ENCODE assay signal across 9 mouse cellular contexts in genomic region chr1:36030421-36030821, GRCm38 (mm10). TPM values are rescaled to one million over a fixed set of nuclear protein-coding genes. Genes with fewer than 3 reads are reported as not detected.
DNase-seq lines count a peak whose midpoint lies in the region; ATAC-seq and TF ChIP-seq lines count a peak whose summit lies in the region.
"Had no signal": no experiment of that assay in that cellular context is flagged by ENCODE, and none has a peak within 500 bp of the region (broad histone marks: within the 10 kb centered on the region; RNA-seq: fewer than 3 reads in every experiment).

No protein-coding gene starts in this region.

- peak overlapping the region; percentile 32 for H3K27ac ChIP-seq in embryonic fibroblast, embryonic 13.5 days (ENCODE audit: insufficient read depth, low read length)
- H3K27ac ChIP-seq in heart, embryonic 12.5 days (ENCODE audit: poor library complexity, severe bottlenecking), result no peak overlapping the region
- H3K27ac ChIP-seq: liver, embryonic 13.5 days had no signal

- TF ChIP-seq CTCF in embryonic fibroblast, embryonic 13.5 days (IDR thresholded peaks at IDR 0.05; ENCODE audit: borderline replicate concordance, insufficient read depth, low read length), result no peak

- WGBS in heart, embryonic 12.5 days, result 20% methylated on average over 10 of the region's 10 CpGs

- no peak for TF ChIP-seq POLR2A in embryonic fibroblast, embryonic 13.5 days (IDR thresholded peaks at IDR 0.05; ENCODE audit: low read depth, low read length)

- 0 out of 2 replicates have a peak, but pooled peaks have one; percentile 42 for ATAC-seq in heart, embryonic 12.5 days (ENCODE audit: insufficient number of reproducible peaks, low FRiP score)

- peaks cover 4% of the 10 kb centered on the region; the same call in 1 of the 2 replicates for H3K4me1 ChIP-seq in embryonic fibroblast, embryonic 13.5 days (ENCODE audit: control insufficient read depth, insufficient read depth, low read length)
- peaks cover 13% of the 10 kb centered on the region for H3K4me1 ChIP-seq in heart, embryonic 12.5 days (replicated peaks)
- H3K4me1 ChIP-seq: liver, embryonic 13.5 days had no signal

- H3K27me3 ChIP-seq in heart, embryonic 12.5 days (replicated peaks), result no peaks in the 10 kb centered on the region
- H3K27me3 ChIP-seq: liver, embryonic 13.5 days had no signal

- no peaks in the 10 kb centered on the region for H3K36me3 ChIP-seq in heart, embryonic 12.5 days
- H3K36me3 ChIP-seq: liver, embryonic 13.5 days had no signal

- peak; percentile 49 for DNase-seq in embryo, embryonic 11 days
- no peak for DNase-seq in embryo, embryonic 9.5 days (ENCODE audit: extremely low spot score)
- DNase-seq in adrenal gland, adult 2 months, result peak; percentile 89
- peak; percentile 67 to 77 for DNase-seq in layer of hippocampus, postnatal 14 days (ENCODE audit: low spot score in 2 of 2)
- DNase-seq in lung, postnatal 4 days, result peak; percentile 70 to 87
- DNase-seq in urinary bladder, postnatal 36 days (ENCODE audit: low spot score in 2 of 2), result peak; percentile 38 to 76
- DNase-seq: liver, embryonic 13.5 days had no signal

- H3K4me2 ChIP-seq in heart, embryonic 12.5 days, result no peak overlapping the region; the same call in 1 of the 2 replicates
- H3K4me2 ChIP-seq: liver, embryonic 13.5 days had no signal

- H3K4me3 ChIP-seq in embryonic fibroblast, embryonic 13.5 days (ENCODE audit: insufficient read depth, low read length), result no peak overlapping the region
- no peak overlapping the region for H3K4me3 ChIP-seq in heart, embryonic 12.5 days
- H3K4me3 ChIP-seq: liver, embryonic 13.5 days had no signal

- H3K9ac ChIP-seq in heart, embryonic 12.5 days, result no peak overlapping the region
- H3K9ac ChIP-seq: liver, embryonic 13.5 days had no signal

- no peaks in the 10 kb centered on the region for H3K9me3 ChIP-seq in heart, embryonic 12.5 days (replicated peaks)

RNA-seq across cellular contexts. Expression of gene Hs6st1, which starts 37.8 kb away (rescaled TPM):
- total RNA-seq in adrenal gland, adult 2 months (2021), result 100 to 1,000 TPM in 1 of 2 experiments, 10 to 100 TPM in 1; 75.1 to 135 TPM
- 153 and 231 TPM in 2 replicates for polyA plus RNA-seq in adrenal gland, adult 2 months (2012; rRNA removed)
- polyA plus RNA-seq in embryonic fibroblast, embryonic 13.5 days (2011; ENCODE audit: insufficient read length, low read depth, missing spikeins), result 64.9 and 96.5 TPM in 2 replicates
- polyA plus RNA-seq in heart, embryonic 12.5 days (2016; fragmentation: Nextera tagmentation; extraction: Ambion mirVana), result 13.0 and 15.3 TPM in 2 replicates
- total RNA-seq in layer of hippocampus, postnatal 14 days (2021), result 10 to 100 TPM; 44.3 to 49.6 TPM
